Mouse (Mus musculus): ENCODE data around the gene Ptrhd1.

DNA sequence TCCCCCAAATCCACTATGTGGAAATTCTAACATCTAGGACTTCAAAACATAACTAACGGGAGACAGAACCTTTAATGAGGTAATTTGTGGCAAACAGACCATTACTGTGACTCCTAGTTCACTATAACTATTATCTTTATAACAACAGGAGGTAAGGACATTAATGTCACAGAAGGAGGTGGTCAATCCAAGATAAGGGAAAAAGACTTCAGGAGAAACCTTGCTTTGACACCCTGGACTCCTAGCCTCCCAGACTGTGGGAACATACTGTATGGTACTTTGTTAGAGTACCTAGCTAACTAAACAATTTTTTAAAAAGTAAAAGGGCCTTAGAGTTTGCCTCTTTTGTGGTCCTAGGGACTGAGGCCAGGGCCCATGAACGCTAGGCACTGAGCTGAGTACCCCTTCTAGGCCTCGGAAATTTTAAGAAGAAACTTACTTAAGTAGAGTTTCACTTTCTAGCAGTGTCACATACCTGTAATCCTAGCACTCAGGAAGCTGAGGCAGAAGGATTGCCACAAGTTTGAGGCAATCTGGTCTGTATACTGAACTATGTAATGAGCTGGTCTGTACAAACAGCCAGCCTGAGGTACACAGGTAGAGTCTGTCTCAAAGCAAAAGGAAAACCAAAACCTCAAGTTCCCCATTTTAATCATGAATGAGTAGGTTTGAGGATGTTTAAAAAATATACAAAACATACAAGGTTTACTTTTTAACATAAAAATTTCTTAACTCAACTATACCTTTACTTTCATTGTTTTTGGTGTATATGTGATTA is 45.3 kb downstream of the Ptrhd1 start:
- TF ChIP-seq CTCF (IDR thresholded peaks at IDR 0.05; ENCODE audit: low read depth, low read length): no peak
- no peak for TF ChIP-seq POLR2A (IDR thresholded peaks at IDR 0.05; ENCODE audit: extremely low read depth, insufficient read depth, low read length)

Data from liver, adult 2 months (tissue).